9 mouse cellular contexts compared by ENCODE assay signal in genomic region chr10:8752436-8752835, GRCm38 (mm10).
DNase-seq lines count a peak whose midpoint lies in the region; ATAC-seq lines count a peak whose summit lies in the region.
"Had no signal": no experiment of that assay in that cellular context is flagged by ENCODE, and none has a peak within 500 bp of the region (broad histone marks: within the 10 kb centered on the region; RNA-seq: fewer than 3 reads in every experiment).

No protein-coding gene starts in this region.

- H3K4me2 ChIP-seq in neural tube, embryonic 15.5 days = no peak overlapping the region
- H3K4me2 ChIP-seq: lung, embryonic 15.5 days had no signal

- H3K4me1 ChIP-seq in neural tube, embryonic 15.5 days = peaks cover 33% of the 10 kb centered on the region

- no peaks in the 10 kb centered on the region for H3K9me3 ChIP-seq in neural tube, embryonic 15.5 days (replicated peaks)
- H3K9me3 ChIP-seq: lung, embryonic 15.5 days had no signal

- DNase-seq in frontal cortex, postnatal 25 days (ENCODE audit: low spot score in 2 of 2) = no peak
- peak; percentile 39 for DNase-seq in retina, postnatal 1 day
- no peak for DNase-seq in retina, embryonic 14.5 days (ENCODE audit: low spot score)
- peak; percentile 82 to 85 for DNase-seq in heart, adult 9 months (ENCODE audit: low spot score in 2 of 2)
- peak; percentile 51 for DNase-seq in ovary, postnatal 36 days (ENCODE audit: low spot score)
- no peak for DNase-seq in cerebellum, postnatal 25 days

- no peaks in the 10 kb centered on the region for H3K36me3 ChIP-seq in neural tube, embryonic 15.5 days

- 64% methylated on average over 7 of the region's 7 CpGs for WGBS in neural tube, embryonic 15.5 days

- H3K4me3 ChIP-seq in neural tube, embryonic 15.5 days (replicated peaks) = no peak overlapping the region
- H3K4me3 ChIP-seq: lung, embryonic 15.5 days had no signal

- peak; percentile 36 for ATAC-seq in frontal cortex, adult (ENCODE audit: low TSS enrichment)
- ATAC-seq in neural tube, embryonic 15.5 days (ENCODE audit: low FRiP score) = no peak

- no peaks in the 10 kb centered on the region for H3K27me3 ChIP-seq in neural tube, embryonic 15.5 days (replicated peaks)
- H3K27me3 ChIP-seq: lung, embryonic 15.5 days had no signal

- no peak overlapping the region for H3K9ac ChIP-seq in neural tube, embryonic 15.5 days (replicated peaks)
- H3K9ac ChIP-seq: lung, embryonic 15.5 days had no signal

- no peak overlapping the region for H3K27ac ChIP-seq in neural tube, embryonic 15.5 days (replicated peaks)
- H3K27ac ChIP-seq: lung, embryonic 15.5 days had no signal

Comparison
In these comparisons a context has a peak if more than half of its experiments do, and no peak if none do; other contexts are left out.
1. DNase-seq: peak in retina, postnatal 1 day (single experiment), heart, adult 9 months (2 of 2) and ovary, postnatal 36 days (single experiment); none in frontal cortex, postnatal 25 days (0 of 2), retina, embryonic 14.5 days (single experiment) and cerebellum, postnatal 25 days (0 of 2).